Mouse (Mus musculus): ENCODE data around the gene Tmem183a.
A peak's percentile ranks its signal among the peaks of the same experiment; 100 is the strongest.

The Tmem183a gene

GRCm38 (mm10) chr1:134344005-134344950 is 17.5 kb downstream of the Tmem183a start:
- no peak for DNase-seq (ENCODE audit: low spot score)

- DNase-seq (ENCODE audit: low spot score) = no peak
Measured at GRCm38 (mm10) chr1:134343567-134343966, 18.2 kb downstream of the Tmem183a start.

GRCm38 (mm10) chr1:134342781-134343310 is 18.9 kb downstream of the Tmem183a start:
- no peak for DNase-seq (ENCODE audit: low spot score)

- no peak for DNase-seq (ENCODE audit: low spot score)
Measured at GRCm38 (mm10) chr1:134342278-134342664, 19.5 kb downstream of the Tmem183a start.

GRCm38 (mm10) chr1:134341641-134342277 is 20.0 kb downstream of the Tmem183a start:
- DNase-seq (ENCODE audit: low spot score) = no peak

GRCm38 (mm10) chr1:134339757-134340619 is 21.8 kb downstream of the Tmem183a start:
- DNase-seq (ENCODE audit: low spot score) = no peak

GRCm38 (mm10) chr1:134339162-134339561 is 22.6 kb downstream of the Tmem183a start:
- no peak for DNase-seq (ENCODE audit: low spot score)

GRCm38 (mm10) chr1:134336958-134337710 is 24.6 kb downstream of the Tmem183a start:
- DNase-seq (ENCODE audit: low spot score) = no peak

GRCm38 (mm10) chr1:134335924-134336810 is 25.6 kb downstream of the Tmem183a start:
- no peak for DNase-seq (ENCODE audit: low spot score)

- DNase-seq (ENCODE audit: low spot score) = no peak
Measured at GRCm38 (mm10) chr1:134335211-134335923, 26.4 kb downstream of the Tmem183a start.

GRCm38 (mm10) chr1:134334111-134334827 is 27.5 kb downstream of the Tmem183a start:
- DNase-seq (ENCODE audit: low spot score) = no peak

GRCm38 (mm10) chr1:134333371-134334110 is 28.2 kb downstream of the Tmem183a start:
- DNase-seq (ENCODE audit: low spot score) = no peak

- peak; percentile 29 for DNase-seq (ENCODE audit: low spot score)
Measured at GRCm38 (mm10) chr1:134332770-134333271, 29.0 kb downstream of the Tmem183a start, which contains the start of gene Ppfia4. Gene Ppfia4, minus strand, starts transcription at chr1:134332928.

- peak; percentile 86 for DNase-seq (ENCODE audit: low spot score)
Measured at GRCm38 (mm10) chr1:134331879-134332635, 29.7 kb downstream of the Tmem183a start.

- no peak for DNase-seq (ENCODE audit: low spot score)
Measured at GRCm38 (mm10) chr1:134326841-134327346, 34.9 kb downstream of the Tmem183a start.

- peak; percentile 40 for DNase-seq (ENCODE audit: low spot score)
Measured at GRCm38 (mm10) chr1:134322591-134322990, 39.2 kb downstream of the Tmem183a start.
